Mouse (Mus musculus) left cerebral cortex, adult 9 months (tissue): ENCODE measurements around the gene Cfap298.
A peak's percentile ranks its signal among the peaks of the same experiment; 100 is the strongest.

Source experiments
- DNase-seq, 2 experiments: peaks; one replicate each; pipeline ENCODE4 v3.0.0; 2022; ENCODE audit warnings: low spot score in 2 of 2

The Cfap298 gene

DNA sequence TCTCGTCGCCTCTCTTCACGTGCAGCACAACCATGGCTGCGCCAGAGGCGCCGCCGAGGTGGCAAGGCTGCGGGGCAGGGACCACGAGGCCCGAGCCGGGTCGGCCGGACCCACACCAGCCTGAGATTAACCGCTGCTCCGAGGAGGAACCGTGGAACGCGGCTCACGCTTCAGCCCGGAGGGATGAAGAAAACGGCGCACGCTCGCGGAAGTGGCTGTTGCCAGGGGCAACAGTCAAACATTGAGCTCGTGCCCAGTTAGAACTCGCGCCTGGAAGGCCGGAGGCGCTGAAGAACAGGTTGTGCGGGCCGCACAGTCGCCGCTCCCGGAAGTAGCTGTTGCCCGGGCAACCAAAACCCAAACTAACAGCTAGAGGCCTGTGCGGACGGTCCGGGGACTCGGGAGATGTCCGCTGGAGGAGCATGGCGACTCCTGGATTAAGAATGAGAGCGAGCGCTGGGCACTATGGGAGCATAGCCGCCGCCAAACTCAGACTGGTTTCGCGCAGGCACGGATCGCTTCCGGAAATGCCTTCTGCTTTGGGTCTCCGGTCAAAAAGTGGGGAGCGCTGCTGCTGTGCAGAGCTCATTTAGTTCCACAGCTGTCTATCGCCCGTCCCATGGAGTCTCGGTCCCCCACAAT lies at the start of gene Cfap298:
Cfap298 (minus strand) TSS at position 428 of the 642 bp plus-strand sequence.
- DNase-seq: peak; percentile 85 to 91

DNA sequence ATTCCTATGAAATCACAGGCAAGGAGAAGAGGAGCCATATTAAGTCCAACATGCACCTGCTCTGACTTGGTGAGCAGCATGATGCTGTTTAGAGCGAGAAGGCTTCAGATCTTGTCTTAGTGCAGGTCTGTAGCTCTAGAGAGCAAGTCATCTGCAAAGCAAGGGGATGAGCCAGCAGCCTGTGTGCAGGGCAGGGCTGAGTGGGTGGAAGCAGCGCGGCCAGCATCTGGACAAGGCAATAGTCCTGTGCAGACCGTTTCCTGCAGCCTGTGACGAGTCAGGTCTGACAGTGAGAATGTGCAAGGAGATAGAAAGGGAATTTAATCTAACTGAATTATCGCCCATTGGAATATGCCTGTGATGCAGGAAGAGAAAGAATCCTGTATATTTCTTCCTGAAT lies 36.1 kb upstream of the Cfap298 start:
- DNase-seq: peak in 1 of 2 experiments; percentile 21

DNA sequence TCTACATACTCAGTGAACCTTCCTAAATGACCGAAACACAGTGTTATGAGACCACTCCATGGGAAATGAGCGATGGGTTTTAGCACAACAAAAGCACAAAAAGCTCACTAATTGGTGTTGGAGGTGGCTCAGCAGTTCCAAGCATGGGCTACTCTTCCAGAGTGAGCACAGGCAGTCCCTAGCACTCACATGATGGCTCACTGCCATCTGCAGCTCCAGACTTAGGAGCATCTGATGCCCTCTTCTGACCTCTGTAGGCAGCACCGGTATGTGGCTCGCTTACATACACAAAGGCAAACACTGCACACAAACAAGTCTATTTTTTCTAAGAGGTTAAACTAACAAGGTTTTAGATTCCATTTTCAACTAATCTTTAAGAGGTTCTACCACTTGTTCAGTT lies 31.3 kb upstream of the Cfap298 start:
- no peak for DNase-seq

DNA sequence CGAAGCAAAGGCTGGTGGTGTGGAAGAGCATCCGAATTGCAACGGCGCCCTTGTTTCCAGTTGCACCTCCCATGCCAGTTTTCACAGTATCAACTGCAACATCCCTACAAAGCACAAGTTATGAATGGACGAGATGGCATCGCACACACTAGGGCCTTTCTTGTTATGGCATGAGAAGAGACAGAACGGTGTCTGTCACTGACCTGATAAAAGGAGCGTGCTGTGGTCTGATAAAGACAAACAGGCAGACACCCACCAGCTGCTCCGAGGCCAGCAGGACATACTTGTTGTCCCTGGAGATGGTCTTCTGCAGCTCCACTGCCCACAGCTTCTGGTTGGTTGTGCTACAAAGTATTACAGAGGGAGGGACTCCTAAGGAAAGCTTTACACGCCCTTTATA lies 29.4 kb upstream of the Cfap298 start:
- DNase-seq: no peak

DNA sequence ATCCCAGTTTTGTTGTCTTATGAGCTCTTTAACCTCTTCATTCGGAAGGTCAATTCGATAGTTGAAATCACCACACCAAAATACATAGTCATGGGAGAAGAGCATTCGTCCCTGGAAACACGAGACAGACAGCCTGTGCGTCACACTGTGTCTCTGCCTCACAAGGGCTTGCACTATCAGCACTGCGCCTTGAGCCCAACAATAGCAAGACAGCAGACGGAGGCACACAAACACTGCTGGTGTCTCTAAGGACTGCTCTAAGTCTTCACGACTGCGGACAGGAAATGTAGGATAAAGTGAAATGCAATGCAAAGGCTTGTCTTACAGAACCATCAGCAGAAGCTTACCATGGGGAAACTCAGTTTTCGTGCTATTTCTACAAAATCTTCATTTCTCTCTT lies 29.0 kb upstream of the Cfap298 start:
- DNase-seq: no peak

DNA sequence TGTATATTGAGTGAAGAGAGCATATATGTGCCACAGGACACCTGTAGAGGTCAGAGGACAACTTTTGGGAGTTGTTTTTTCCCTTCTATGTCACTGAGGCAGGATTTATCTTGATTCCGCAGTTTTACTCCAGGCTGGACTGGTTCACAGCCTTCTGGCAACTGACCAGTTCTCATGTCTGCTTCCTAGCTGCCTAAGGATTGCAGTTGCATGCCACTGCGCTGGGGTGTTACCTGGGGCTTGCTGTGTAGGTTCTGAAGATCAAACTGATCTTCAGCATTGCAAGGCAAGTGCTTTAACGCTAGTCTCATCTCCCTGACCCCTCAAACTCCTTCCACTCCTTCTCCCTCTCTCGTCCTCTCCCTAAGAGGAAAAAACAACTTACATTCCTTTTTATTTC lies 28.3 kb upstream of the Cfap298 start:
- DNase-seq: no peak

DNA sequence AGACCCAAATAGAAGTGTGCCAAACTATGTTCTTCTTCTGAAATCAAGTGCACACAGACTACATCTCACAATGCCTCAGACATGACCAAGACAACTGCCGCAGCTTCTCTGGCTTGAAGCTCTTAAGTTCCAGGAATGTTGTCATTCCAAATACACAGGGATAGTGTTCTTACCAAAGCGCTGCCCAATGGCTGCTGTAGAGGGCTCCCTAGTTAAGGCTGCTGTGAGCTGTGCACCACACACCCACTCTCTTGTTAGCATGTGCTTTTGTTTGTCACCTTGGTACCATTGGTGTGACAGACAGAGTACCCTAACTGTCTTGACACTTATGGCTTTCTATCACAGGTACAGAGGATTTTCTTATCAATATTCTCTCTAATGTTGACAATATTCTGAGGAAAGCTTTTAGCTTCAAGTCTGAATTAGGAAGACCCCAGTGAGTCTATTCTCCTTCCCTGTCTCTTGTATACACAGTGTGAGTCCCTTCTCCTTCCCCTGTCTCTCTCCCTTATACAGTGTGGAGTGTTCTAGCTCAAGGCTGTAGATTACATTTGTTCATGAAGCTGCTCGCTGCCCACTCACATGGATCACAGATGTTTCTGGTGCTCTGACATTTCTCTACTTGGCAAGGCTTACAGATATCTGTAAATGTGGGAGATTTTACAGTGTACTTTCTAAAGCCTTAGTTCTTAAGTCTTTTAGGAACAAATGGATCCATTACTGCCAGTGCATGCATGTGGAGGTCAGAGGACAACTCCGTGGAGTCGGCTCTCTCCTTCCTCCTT lies 23.6 kb upstream of the Cfap298 start:
- DNase-seq: peak in 1 of 2 experiments; percentile 67

DNA sequence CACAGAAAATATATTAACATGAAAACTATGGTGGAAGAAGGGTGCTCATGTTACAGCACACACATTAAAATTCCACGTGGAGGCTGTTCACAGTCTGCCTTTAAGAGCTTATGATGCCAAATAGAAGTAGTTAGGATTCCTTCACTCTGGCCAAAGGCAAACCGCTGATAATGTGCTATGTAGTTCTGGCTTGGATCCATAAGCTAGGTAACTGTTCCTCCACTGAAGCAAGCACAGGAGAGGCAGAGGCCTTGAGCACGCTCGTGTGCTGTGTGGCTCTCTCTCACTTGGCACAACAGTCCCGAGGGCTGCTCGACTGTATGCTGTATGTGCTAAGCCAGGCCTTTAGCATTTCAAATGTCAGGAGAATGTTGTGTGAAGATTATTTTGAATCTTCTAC lies 20.6 kb upstream of the Cfap298 start:
- no peak for DNase-seq

DNA sequence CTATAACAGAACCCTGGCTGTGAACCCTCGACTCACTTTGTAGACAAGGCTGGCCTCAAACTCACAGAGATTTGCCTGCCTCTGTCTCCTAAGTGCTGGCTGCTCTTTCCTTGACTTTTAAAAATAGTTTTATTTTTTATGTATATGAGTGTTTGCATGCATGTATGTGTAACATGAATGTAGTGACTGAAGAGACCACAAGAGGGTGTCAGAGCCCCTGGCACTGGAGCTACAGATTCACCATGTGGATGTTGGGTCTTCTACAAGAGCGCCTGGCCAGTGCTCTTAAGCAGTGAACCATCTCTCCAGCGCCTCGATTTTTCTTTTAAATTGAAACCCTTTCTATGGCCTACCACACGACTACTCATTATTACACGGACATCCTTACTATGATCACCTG lies 18.9 kb upstream of the Cfap298 start:
- no peak for DNase-seq

DNA sequence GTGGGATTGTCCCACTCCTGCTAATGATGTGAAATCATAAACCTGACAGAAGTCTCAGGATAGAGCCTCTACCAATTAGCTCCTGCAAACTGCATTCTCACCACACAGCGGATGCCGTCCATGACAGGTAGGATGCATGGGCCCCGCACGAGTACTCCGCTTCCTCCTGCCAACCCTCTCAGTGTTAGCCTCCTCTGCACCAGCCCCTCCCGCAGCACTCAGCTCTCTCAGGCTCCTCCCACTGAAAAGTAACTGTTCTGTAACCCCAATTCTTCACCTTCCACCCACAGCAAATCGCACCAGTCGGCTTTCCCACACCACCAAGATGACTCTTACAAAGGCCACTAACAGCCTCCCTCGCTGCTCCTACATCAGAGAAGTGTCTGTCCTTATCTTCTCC lies 18.2 kb upstream of the Cfap298 start:
- no peak for DNase-seq

DNA sequence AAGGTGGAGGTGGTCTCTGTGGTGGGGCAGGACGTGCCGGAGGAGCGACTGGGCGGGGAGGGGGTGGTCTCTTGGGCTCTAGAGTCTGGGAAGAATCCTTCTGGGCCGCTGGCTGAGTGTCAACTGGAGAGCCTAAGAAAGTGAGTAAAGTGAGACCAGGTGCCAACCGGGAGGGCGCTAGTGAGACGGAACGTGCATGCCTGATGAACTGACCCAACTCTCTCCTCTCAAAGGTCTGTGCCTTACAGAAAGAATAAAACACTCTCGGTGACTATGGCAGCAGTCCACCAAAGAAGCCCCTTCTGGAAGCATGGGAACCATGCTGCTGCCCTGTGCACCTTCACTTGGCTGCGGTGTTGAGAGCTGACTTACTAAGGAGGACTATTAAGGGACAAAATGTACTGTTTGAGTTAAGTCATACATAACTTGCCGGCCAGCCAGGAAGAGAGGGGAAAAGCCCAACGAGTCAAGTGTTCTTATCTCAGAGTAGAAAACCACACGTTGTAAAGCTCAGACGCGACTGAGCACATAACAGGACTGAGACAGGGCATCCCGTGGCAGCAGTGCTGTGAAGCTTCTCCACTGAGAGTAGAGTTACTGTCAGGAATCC lies 15.5 kb upstream of the Cfap298 start:
- no peak for DNase-seq

DNA sequence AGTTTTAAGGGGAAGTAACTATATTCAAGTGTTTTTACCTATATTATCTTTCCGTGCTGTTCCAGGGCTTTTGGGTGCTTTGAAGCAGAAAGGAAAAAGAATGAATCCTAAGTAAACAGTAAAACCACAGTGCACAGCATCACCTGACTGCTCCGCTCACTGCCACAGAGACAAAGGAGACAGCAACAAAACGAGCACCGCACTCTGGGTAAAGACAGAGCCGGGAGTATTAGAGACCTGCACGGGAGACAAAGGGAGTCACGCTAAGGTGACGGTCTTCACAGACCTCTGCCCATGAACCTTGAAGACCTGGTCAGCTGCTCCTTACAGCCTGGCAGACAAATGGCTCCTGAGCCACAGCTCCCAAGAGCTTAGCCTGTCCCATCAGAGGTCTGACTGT lies 12.1 kb upstream of the Cfap298 start:
- no peak for DNase-seq

DNA sequence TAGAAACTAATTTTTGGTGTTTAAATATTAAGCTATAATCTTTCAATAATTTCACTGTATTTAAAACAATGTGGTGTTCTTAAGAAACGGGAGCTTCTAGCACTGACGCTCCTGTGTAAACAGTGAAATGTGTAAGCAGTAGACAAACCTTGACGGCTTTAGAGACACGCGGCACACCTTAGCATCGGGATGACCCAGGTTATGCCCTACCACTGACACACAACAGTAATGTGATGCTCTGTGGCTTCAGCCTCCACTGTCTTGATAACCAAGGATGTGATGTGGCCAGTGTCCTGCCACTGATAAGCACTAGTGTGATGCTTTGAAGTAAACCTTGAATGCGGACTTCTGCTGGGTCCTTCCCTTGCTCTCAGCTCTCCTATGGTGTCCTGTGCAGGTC lies 6.3 kb upstream of the Cfap298 start:
- DNase-seq: no peak

DNA sequence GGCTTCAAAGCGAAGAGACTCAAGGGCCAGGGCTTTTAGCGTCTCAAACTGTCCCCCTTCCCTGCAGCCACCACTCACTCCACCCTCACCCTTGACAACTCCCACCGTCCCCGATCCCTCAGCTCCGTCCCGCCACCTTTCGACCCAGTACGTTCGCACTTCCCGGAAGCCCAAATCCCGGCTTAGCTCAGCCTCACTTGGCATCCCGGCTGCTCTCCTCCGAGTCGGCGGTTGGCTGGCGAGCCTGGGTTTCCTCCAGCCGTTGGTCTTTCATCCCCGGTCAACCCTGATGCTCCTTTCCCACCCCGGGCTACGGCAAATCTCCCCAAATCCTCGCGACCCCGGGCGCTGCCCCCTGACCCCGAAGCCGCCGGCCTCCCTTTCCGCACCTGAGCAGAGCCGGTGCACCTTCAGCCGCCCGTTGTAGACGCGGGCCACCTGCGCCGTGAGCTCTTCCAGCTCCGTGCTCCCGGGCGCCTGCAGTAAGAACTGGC lies 674 bp downstream of the Cfap298 start:
- peak in 1 of 2 experiments; percentile 50 for DNase-seq

DNA sequence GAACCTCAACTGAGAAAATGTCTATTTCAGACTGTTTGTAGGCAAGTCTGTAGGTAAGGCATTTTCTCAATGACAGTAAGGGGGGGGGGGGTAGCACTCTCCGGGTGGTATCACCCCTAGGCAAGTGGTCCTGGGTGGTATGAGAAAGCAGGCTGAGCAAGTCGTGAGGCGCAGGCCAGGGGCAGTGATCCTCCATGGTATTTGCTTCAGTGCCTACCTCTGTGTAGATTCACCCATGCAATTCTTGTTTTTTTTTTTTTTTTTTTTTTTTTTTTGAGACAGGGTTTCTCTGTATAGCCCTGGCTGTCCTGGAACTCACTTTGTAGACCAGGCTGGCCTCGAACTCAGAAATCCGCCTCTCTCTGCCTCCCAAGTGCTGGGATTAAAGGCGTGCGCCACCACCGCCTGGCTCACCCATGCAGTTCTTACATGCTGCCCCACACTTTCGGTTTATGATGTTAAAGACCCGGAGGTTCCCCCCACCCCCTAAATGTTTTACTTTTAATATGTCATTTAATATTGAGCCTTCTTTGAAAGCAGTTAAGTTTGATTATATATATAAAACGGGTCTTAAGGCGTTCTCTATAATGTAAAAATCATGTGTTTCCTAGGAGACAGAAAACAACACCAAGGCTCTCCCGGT lies 1.3 kb downstream of the Cfap298 start:
- DNase-seq: no peak

DNA sequence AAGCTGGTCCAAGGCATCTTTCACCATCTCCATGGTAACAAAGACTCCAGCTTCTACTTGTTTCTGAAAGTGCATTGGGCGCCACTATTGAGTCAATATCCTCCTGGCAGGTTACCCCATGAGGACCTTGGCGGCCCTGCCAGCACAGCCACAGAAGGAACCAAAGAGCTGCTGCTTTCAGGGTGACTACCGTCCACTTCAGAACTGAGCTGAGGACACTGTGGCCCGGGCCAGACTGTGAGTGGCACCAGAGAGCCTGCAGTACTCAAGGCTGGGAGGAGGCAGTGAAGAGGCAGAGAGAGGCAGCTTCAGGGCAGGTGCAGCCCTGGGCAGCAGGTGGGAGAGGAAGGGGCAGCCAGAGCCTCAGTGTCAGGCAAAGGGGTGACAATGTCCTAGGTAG lies 7.5 kb downstream of the Cfap298 start:
- no peak for DNase-seq

DNA sequence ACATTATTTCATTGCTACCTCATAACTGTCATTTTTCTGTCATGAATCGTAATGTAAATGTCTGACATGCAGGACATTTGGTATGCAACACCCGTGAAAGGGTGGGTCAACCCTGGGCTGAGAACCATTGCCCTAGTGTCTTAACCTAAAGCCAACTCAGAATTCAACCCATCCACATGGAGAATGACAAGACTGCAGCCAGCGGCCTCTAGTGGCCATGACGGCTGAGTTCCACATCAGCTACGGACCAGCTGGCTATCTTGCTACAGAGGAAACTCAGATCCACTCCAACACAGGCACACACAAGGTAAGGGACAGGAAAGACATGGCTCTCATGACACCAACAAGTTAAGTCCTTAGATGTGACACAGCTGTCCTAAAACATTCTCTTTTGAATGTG lies 9.5 kb downstream of the Cfap298 start:
- peak in 1 of 2 experiments; percentile 66 for DNase-seq

DNA sequence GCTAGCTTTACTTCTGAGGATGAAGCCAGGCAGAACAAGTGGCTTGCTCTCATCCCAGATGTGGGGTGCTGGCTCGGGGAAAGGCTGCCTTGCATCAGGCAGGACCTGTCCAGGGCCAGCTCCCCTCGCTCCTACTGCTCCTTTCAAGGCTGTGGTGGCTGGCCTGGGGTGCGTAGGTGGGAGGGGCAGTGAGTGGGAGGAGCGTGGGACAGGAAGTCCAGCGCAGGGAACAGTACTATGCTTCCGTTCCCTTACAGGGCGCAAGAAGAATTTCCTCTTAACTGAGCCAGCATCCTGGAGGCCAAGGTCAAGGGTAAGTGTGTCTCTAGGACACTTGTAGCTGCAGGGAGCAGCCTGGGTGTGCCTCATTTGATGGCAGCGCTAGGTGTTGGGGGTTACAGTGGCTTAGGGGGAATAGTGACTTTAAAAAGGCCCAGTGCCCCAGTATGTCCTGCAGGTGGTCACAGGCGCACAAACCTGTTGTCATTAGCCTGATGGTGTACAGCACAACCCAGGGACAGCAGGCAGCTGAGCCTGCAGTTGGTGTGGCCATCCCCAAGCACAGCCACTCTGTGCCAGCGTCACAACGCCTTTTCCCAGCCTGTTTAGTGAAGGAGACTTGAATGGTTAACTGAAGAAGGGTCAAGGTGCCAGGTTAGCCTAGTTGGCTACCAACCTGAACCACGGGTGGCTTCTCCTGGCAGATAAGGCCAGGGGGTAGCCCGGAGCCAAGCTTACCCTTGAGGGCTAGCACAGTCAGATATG lies 10.1 kb downstream of the Cfap298 start:
- DNase-seq: no peak

DNA sequence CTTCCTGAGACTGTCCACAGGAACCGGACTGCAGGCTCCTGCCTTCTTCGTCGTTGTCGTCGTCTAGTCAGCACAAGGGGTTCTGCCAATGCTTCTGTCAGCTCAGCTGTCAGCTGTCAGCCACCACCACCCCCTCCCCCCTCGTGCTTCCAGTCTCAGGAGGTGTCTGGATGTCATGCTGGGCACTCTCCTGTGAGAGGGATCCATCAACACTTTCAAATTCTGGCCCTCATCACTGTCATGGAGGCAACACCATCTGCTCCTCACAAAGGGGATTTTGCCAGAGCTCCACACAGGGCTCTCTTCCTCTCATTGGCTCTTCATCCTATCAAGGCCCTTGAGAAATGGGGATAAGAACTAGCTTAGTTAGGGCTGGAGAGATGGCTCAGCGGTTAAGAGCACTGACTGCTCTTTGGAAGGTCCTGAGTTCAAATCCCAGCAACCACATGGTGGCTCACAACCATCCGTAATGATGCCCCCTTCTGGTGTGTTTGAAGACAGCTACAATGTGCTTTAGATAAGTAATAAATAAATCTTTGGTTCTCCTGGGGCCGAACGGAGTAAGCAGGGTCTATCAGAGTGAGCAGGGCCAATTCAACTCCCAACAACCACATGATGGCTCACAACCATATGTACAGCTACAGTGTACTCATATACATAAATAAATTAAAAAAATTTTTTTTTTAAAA lies 13.3 kb downstream of the Cfap298 start:
- no peak for DNase-seq

DNA sequence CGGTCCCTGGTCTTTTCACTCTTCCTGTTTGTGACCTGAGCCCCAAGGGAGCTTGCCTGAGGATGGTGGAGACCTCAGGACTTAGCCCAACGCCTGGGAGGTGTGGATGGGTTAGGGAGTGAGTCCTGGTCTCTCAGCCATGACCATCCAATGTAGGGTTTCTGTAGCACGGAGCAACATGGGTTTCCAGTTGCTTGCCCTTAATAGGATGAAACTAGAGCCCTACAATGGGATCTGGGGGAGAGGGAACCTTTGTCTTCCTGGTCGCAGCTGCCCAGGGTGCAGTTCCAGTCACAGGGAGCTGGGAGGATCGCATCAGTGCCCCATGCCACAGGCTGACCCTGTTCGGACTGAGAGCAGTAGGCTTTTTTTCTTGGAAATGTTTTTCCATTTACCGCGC lies 17.8 kb downstream of the Cfap298 start:
- DNase-seq: no peak

DNA sequence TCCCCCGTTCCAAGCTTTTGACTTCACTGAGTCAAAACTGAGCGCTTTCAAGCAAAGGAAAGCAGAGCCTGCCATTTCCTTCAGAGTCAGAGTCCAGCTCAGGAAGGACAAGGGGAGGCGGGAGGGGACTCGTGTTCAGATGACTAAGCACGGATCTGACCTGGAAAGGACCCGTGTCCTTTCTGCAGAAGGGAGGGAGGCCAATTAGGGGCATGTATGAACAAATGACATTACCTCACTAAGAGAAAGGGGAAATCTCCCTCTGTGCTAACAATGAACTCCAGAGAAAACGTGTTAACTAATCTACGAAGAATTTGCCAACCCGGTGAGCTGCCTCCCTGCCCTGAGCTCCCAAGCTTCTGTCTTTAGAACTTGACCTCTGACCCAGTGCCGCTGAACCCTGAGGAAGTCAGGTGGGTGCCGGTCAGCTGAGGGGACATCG lies 18.9 kb downstream of the Cfap298 start:
- DNase-seq: no peak
